Mouse (Mus musculus): ENCODE data around the gene Fam166a.

- no peak for TF ChIP-seq CTCF (IDR thresholded peaks at IDR 0.05; ENCODE audit: low read depth, low read length)
- TF ChIP-seq POLR2A (IDR thresholded peaks at IDR 0.05; ENCODE audit: insufficient read depth, low read length), result no peak
These were observed 5.3 kb downstream of the Fam166a start for GRCm38 (mm10) chr2:25223681-25224491.
